Mouse (Mus musculus) spleen, adult 2 months (tissue): ENCODE measurements around the gene Olfr5. TPM values are rescaled to one million over a fixed set of nuclear protein-coding genes. Genes with fewer than 3 reads are reported as not detected.
"Not testable (repeated sequence)": the region's sequence is repeated elsewhere in the genome, so short reads cannot be mapped to it uniquely, and the experiment has no call there.

Source experiments
- DNase-seq, 2 experiments: peaks; one replicate each; pipeline versions ENCODE4 v3.0.0 to v3.0.0-alpha.2; 2012 to 2021; ENCODE audit warnings: low spot score in 2 of 2, low read depth in 1 of 2
- H3K27ac ChIP-seq: fragments of 200-500 bp; 2 replicates; pipeline ENCODE4 v1.5.1; 2012; ENCODE audit warnings: low read length, inconsistent platforms; ENCODE audit not compliant: insufficient read depth
- H3K27me3 ChIP-seq: fragments of 200-500 bp; 2 replicates; pipeline ENCODE4 v1.6.1; 2012; ENCODE audit warnings: mild to moderate bottlenecking, moderate library complexity, low read length, inconsistent platforms; ENCODE audit not compliant: control insufficient read depth, insufficient read depth
- H3K36me3 ChIP-seq: fragments of 200-500 bp; 2 replicates; pipeline ENCODE4 v1.6.1; 2012; ENCODE audit warnings: mild to moderate bottlenecking, low read length, inconsistent platforms; ENCODE audit not compliant: control insufficient read depth, insufficient read depth
- H3K4me1 ChIP-seq: fragments of 200-500 bp; 2 replicates; pipeline ENCODE4 v1.6.1; 2011; ENCODE audit warnings: inconsistent platforms; ENCODE audit not compliant: control insufficient read depth, insufficient read depth, insufficient read length
- H3K4me3 ChIP-seq: fragments of 200-500 bp; 2 replicates; pipeline ENCODE4 v1.5.1; 2011; ENCODE audit warnings: mild to moderate bottlenecking, inconsistent platforms; ENCODE audit not compliant: insufficient read depth, insufficient read length; ENCODE audit errors: extremely low read depth
- CTCF ChIP-seq: fragments of 200-500 bp; IDR thresholded peaks from 2 replicates; pipeline ENCODE4 v1.5.1; 2011; ENCODE audit warnings: mild to moderate bottlenecking, inconsistent platforms; ENCODE audit not compliant: insufficient read depth, insufficient read length, insufficient replicate concordance; ENCODE audit errors: extremely low read depth
- POLR2A ChIP-seq: fragments of 200-500 bp; IDR thresholded peaks from 2 replicates; pipeline ENCODE4 v1.6.1; 2011; ENCODE audit warnings: low read depth, low read length, inconsistent platforms
- WGBS: fragments of 180-500 bp; shearing (Covaris S2); methylation state at CpG from one replicate; pipeline ENCODE4 v1.1.7; 2018; 5-methylcytosine and 5-hydroxymethylcytosine counted together
- polyA plus RNA-seq: library from polyadenylated mRNA; depleted of rRNA; stranded (reverse); fragments of >200 nt; gene quantifications from 2 replicates; pipeline ENCODE4 v1.2.3, GENCODE M21; 2012; rRNA removed

Olfr5 gene
- polyA plus RNA-seq, result not detected in 2 replicates

DNA sequence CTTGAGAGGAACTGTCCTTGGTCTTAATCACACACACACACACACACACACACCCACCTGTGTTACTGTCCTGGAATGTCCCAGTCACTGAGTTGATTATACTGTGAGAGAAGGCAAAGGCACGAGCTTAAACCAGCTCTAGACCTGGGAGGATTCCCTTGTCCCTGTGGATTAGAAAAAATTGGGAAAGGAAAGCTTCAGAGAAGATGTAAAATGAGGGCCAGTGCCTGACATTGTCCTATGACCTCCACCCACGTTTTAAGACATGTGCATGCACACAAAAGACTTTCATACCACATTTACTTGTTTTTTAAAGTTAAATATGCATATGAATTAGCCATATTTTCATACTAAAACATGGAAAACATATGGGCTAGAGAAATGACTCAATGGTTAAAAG lies at the start of gene Olfr5:
Olfr5 (minus strand) TSS at position 101 of the 400 bp plus-strand sequence.
- Histone ChIP-seq H3K27me3 (no peaks in the 10 kb centered on the region), H3K27ac (no peak within 1 kb of the TSS), H3K4me3 (no peak within 1 kb of the TSS), H3K4me1 (no peaks in the 10 kb centered on the region), H3K36me3 (no peaks in the 10 kb centered on the region)
- WGBS, result 16% methylated on average over 2 of the region's 2 CpGs
- DNase-seq, result no peak
- TF ChIP-seq POLR2A (no peak), CTCF (no peak)

DNA sequence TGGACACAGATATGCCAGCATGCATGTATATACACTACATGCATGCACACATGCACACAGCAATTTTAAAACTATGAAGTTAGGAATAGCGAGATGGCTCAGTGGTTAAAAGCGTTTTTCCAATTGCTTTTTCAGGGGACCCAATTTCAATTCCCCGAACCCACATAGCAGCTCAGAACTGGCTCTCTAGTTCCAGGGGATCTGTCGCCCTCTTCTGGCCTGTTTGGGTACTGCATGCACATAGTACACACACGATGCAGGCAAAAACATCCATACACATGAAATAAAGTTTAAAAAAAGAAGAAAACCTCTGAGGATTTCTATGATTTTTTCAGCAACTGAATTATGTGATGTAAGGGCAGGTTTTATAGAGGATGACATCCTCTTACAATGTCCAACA lies 39.4 kb upstream of the Olfr5 start:
- no peak overlapping the region for H3K4me3 ChIP-seq
- TF ChIP-seq POLR2A (no peak), CTCF (peak; percentile 9; the same call in 1 of the 2 replicates)
- no peaks in the 10 kb centered on the region for H3K4me1 ChIP-seq
- no peak overlapping the region for H3K27ac ChIP-seq
- 68% methylated on average over 5 of the region's 5 CpGs for WGBS
- H3K36me3 ChIP-seq, result no peaks in the 10 kb centered on the region
- no peak for DNase-seq
- no peaks in the 10 kb centered on the region for H3K27me3 ChIP-seq

DNA sequence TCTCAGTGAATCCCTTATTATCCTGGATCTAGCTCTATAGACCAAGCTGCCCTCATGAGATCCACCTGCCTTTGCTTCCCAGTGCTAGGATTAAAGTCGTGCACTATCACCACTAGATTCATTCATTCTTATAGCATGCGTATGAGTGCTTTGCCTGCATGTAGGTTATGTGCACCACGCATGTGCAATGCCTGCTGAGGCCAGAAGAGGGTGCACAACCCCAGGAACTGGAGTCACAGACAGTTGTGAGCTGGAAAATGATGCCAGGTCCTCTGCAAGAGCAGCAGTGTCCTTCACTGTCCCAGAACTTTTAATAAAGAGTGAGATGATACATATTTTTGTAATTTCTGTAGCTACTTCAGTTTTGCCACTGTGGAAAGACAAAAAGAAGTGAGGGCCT lies 38.3 kb upstream of the Olfr5 start:
- no peaks in the 10 kb centered on the region for H3K36me3 ChIP-seq
- H3K4me1 ChIP-seq, result no peaks in the 10 kb centered on the region
- H3K4me3 ChIP-seq, result no peak overlapping the region
- TF ChIP-seq CTCF (no peak), POLR2A (no peak)
- no peak for DNase-seq
- H3K27me3 ChIP-seq, result no peaks in the 10 kb centered on the region
- H3K27ac ChIP-seq, result no peak overlapping the region
- WGBS, result 62% methylated on average over 3 of the region's 3 CpGs

DNA sequence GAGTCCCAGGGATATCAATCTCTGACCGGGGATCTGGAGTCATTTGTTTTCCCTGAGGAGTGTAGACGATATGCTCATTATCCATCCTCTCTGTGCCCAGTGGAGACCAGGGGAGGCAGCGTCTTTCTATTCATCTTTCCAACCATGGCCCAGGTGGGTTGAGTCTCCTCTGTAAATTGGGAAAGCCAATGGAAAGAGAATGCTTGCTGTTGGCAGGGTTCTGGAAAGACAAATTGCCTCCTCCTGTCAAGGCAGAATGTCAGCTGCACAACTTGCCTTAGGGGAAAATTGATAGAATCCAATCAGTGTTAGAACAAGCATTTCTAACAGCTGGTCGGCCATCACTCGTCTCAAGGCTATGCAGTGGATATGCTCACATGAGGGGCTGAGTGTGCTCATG lies 36.1 kb upstream of the Olfr5 start, which contains the start of gene Olfr1349:
Olfr1349 (minus strand) TSS at position 101 of the 400 bp plus-strand sequence.
- H3K27ac ChIP-seq, result no peak within 1 kb of the TSS
- no peak within 1 kb of the TSS for H3K4me3 ChIP-seq
- no peaks in the 10 kb centered on the region for H3K36me3 ChIP-seq
- no peaks in the 10 kb centered on the region for H3K27me3 ChIP-seq
- DNase-seq, result no peak
- 83% methylated on average over 5 of the region's 5 CpGs for WGBS
- no peak for TF ChIP-seq POLR2A
- no peak for TF ChIP-seq CTCF
- H3K4me1 ChIP-seq, result no peaks in the 10 kb centered on the region

DNA sequence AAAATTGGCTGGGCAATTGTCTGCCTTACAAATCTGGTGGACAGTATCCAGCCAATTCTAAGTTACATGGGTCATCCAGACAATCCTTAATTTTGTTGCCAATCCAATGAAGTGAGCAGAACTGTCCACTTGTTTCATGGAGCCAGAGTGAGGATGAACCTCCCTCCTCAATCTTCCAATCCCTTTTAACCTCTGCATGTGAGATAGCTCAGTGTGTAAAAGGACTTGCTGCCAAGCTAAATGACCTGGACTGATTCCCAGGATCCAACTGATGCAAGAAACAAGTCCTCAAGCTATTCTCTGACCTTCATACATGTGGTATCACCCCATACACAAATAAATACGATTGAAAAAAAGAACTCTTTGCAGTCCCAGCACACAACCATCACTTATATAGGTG lies 34.9 kb upstream of the Olfr5 start:
- no peak overlapping the region for H3K27ac ChIP-seq
- TF ChIP-seq POLR2A (no peak), CTCF (no peak)
- H3K4me3 ChIP-seq, result no peak overlapping the region
- DNase-seq, result no peak
- no peaks in the 10 kb centered on the region for H3K36me3 ChIP-seq
- H3K27me3 ChIP-seq, result no peaks in the 10 kb centered on the region
- 41% methylated on average over 1 of the region's 1 CpGs for WGBS
- no peaks in the 10 kb centered on the region for H3K4me1 ChIP-seq

DNA sequence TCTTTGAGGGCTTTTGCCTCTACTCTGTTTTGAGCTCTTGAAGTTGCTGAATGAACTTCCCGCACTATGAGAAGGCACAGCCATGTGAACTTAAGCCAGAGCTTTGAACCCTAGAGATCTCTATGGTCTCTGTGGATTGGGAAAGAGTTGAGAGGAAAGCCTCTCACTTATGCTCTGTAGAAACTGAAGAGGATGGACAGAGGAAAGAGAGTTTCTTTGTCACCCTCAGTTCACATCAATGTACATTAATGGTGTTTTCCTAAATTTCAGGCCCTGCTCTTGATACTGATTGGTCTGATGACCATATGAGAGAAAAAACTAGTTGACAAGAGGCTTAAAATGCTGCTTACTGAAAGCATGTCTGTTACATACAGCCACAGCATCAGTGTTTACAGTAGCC lies 21.9 kb upstream of the Olfr5 start, which contains the start of gene Olfr1348:
Olfr1348 (minus strand) TSS at position 101 of the 400 bp plus-strand sequence.
- DNase-seq, result no peak
- Histone ChIP-seq H3K36me3 (no peaks in the 10 kb centered on the region), H3K27me3 (no peaks in the 10 kb centered on the region), H3K4me3 (no peak within 1 kb of the TSS), H3K27ac (no peak within 1 kb of the TSS), H3K4me1 (no peaks in the 10 kb centered on the region)
- TF ChIP-seq CTCF (no peak), POLR2A (no peak)
- WGBS, result 92% methylated on average over 1 of the region's 1 CpGs

DNA sequence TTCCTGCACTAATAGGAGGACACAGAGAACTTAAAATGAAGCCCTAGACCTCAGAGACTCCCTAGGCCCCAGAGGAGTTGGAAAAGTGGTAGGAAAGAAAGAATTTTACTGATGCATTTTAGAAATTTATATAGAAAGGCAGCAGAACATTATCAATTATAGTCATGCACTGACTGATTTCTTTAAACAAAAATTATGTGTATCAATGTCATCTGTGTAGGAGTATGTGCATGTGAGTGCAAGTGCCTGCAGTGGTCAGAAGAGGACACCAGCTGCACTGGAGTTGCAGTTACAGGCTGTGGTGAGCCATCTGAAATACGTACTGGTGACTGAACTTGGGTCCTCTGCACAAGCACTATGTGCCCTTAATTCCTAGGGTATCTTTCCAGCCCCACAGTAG lies 12.9 kb upstream of the Olfr5 start, which contains the start of gene Olfr1347:
Olfr1347 (minus strand) TSS at position 101 of the 400 bp plus-strand sequence.
- Histone ChIP-seq H3K27ac (no peak within 1 kb of the TSS), H3K4me3 (no peak within 1 kb of the TSS), H3K4me1 (no peaks in the 10 kb centered on the region), H3K36me3 (no peaks in the 10 kb centered on the region), H3K27me3 (no peaks in the 10 kb centered on the region)
- TF ChIP-seq CTCF, result no peak
- TF ChIP-seq POLR2A, result no peak
- no peak for DNase-seq
- WGBS, result 62% methylated on average over 1 of the region's 1 CpGs

DNA sequence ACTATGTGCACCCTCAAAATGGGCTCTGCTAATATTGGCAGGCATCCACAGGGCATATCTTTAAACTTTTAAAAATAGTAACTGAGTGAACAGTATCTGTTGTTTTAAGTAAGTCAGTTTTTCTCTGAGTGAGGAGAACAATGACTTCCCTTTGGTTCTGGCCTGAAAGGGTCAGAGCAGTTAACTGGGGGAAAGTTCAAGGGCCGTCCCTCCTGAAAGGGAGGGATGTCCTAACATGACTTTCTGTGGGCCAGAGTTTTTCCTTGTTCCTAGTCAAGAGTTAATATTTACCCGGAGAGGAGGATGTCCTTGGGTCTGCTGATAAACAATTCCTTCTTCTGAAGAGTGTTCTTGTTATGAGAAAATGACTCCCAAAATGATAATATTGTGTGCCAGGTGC lies 9.1 kb downstream of the Olfr5 start:
- not testable (repeated sequence) for H3K36me3 ChIP-seq, DNase-seq, H3K27me3 ChIP-seq, H3K4me1 ChIP-seq, H3K4me3 ChIP-seq, H3K27ac ChIP-seq
- WGBS, result 84% methylated on average over 2 of the region's 2 CpGs
